Mouse (Mus musculus) hindbrain, postnatal 0 days (tissue): ENCODE measurements at regions not wholly inside any gene's neighbourhood (a gene's known extent, or its start where the extent isn't known, plus 50 kb on each side); places are given as distances from the start of the nearest gene placed in this dataset.

Source experiments
- ATAC-seq: fragments of 200-750 bp; cut with Nextera tagmentation; 2 replicates; pipeline ENCODE4 v1.8.0; 2017; ENCODE audit warnings: mild to moderate bottlenecking, moderate TSS enrichment, moderate library complexity
- DNase-seq: peaks from one replicate; pipeline ENCODE4 v3.0.0-alpha.2; 2015; ENCODE audit warnings: low spot score
- H3K27ac ChIP-seq: fragments of 300-500 bp; sonication (generic); 2 replicates; pipeline ENCODE4 v1.5.1; 2014; ENCODE audit warnings: mild to moderate bottlenecking
- H3K27me3 ChIP-seq: fragments of 300-500 bp; sonication (generic); 2 replicates; pipeline ENCODE4 v1.6.1; 2014; ENCODE audit warnings: low read length, mixed read lengths; ENCODE audit not compliant: insufficient read depth
- H3K36me3 ChIP-seq: fragments of 300-500 bp; sonication (generic); 2 replicates; pipeline ENCODE4 v1.6.1; 2014; ENCODE audit warnings: low read length, mixed read lengths; ENCODE audit not compliant: insufficient read depth
- H3K4me1 ChIP-seq: fragments of 300-500 bp; sonication (generic); 2 replicates; pipeline ENCODE4 v1.6.1; 2014; ENCODE audit warnings: antibody characterized with exemption, low read length, mixed read lengths; ENCODE audit not compliant: insufficient read depth
- H3K4me2 ChIP-seq: fragments of 300-500 bp; sonication (generic); 2 replicates; pipeline ENCODE4 v1.6.1; 2014; ENCODE audit warnings: low read depth, mild to moderate bottlenecking, low read length, moderate library complexity, mixed read lengths
- H3K4me3 ChIP-seq: fragments of 300-500 bp; sonication (generic); 2 replicates; pipeline ENCODE4 v1.5.1; 2014; ENCODE audit warnings: low read length
- H3K9ac ChIP-seq: fragments of 300-500 bp; sonication (generic); replicated peaks from 2 replicates; pipeline ENCODE4 v1.6.1; 2014; ENCODE audit warnings: mild to moderate bottlenecking, low read length, moderate library complexity, mixed read lengths
- H3K9me3 ChIP-seq: fragments of 300-500 bp; sonication (generic); 2 replicates; pipeline ENCODE4 v1.6.1; 2016; ENCODE audit warnings: low read length, mixed read lengths
- CTCF ChIP-seq: IDR thresholded peaks from 2 replicates; pipeline ENCODE4 v1.5.1; 2016; ENCODE audit warnings: antibody characterized with exemption, control low read depth, low read depth
- WGBS: fragments of 180-500 bp; shearing (Covaris S2); extraction: QIAGEN DNeasy Blood & Tissue Kit; methylation state at CpG from one replicate; pipeline ENCODE4 v1.1.7; 2014; 5-methylcytosine and 5-hydroxymethylcytosine counted together

DNA sequence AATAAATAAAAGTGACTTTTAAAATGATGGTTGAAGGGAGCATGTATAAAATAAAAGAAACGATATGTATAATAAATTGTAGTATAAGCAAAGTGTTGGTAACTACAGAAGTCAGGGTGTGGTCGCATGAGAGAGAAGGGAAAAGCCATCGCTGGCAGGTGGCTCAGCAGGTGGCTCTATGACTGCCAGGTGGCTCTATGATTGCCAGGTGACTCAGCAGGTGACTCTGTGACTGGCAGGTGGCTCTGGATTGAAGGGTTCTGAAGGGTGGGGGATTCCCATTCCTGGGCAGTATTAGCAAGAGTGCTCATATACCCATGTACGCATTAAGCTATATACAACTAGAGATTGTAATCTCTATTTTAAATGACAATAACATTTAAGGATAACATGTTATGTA lies 66.1 kb upstream of the Zwint start:
- no peak for DNase-seq
- Histone ChIP-seq H3K27ac (no peak overlapping the region), H3K9me3 (no peaks in the 10 kb centered on the region), H3K9ac (no peak overlapping the region), H3K36me3 (no peaks in the 10 kb centered on the region), H3K4me3 (no peak overlapping the region), H3K4me2 (no peak overlapping the region), H3K4me1 (no peaks in the 10 kb centered on the region), H3K27me3 (no peaks in the 10 kb centered on the region)
- ATAC-seq, result no peak
- 89% methylated on average over 4 of the region's 4 CpGs for WGBS
- TF ChIP-seq CTCF, result no peak

DNA sequence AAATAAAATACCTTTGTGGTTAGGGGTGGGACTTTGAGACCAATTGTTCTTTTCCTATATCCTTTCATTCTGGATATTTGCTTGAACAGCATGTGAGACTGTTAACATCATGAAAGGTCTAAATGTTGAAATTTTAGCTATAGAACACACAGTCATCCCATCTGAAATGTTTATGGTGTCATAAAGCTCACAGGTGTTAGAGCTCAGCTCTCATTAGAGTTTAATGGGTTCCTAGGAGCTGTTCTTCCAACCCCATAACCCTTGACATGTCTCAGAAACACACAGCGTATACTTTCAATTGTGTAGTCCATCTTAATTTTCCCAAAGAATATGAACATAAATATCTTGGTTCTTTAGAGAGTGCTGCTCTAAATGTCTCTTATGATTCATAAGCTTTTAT lies 61.6 kb upstream of the Zwint start:
- H3K4me3 ChIP-seq, result no peak overlapping the region
- no peaks in the 10 kb centered on the region for H3K4me1 ChIP-seq
- DNase-seq, result no peak
- TF ChIP-seq CTCF, result no peak
- H3K9me3 ChIP-seq, result no peaks in the 10 kb centered on the region
- H3K36me3 ChIP-seq, result no peaks in the 10 kb centered on the region
- 95% methylated on average over 1 of the region's 1 CpGs for WGBS
- H3K27ac ChIP-seq, result no peak overlapping the region
- no peak overlapping the region for H3K4me2 ChIP-seq
- no peak for ATAC-seq
- H3K9ac ChIP-seq, result no peak overlapping the region
- no peaks in the 10 kb centered on the region for H3K27me3 ChIP-seq
